Mouse (Mus musculus) intestine, embryonic 16.5 days (tissue): ENCODE data around the gene Gigyf1. TPM values are rescaled to one million over a fixed set of nuclear protein-coding genes. Genes with fewer than 3 reads are reported as not detected.
A peak's percentile ranks its signal among the peaks of the same experiment; 100 is the strongest.

Experiments
- ATAC-seq: fragments of 200-750 bp; cut with Nextera tagmentation; 2 replicates; pipeline ENCODE4 v1.8.0; 2017; ENCODE audit warnings: moderate TSS enrichment, moderate library complexity
- H3K27ac ChIP-seq: fragments of 300-500 bp; sonication (generic); 2 replicates; pipeline ENCODE4 v1.5.1; 2014; ENCODE audit warnings: mild to moderate bottlenecking, low read length
- H3K27me3 ChIP-seq: fragments of 300-500 bp; sonication (generic); replicated peaks from 2 replicates; pipeline ENCODE4 v1.6.1; 2014; ENCODE audit warnings: low read length, control low read depth, mixed read lengths; ENCODE audit not compliant: control insufficient read depth, insufficient read depth
- H3K36me3 ChIP-seq: fragments of 300-500 bp; sonication (generic); 2 replicates; pipeline ENCODE4 v1.6.1; 2014; ENCODE audit warnings: low read length, control low read depth; ENCODE audit not compliant: control insufficient read depth, insufficient read depth
- H3K4me1 ChIP-seq: fragments of 300-500 bp; sonication (generic); 2 replicates; pipeline ENCODE4 v1.6.1; 2014; ENCODE audit warnings: low read length, control low read depth, mixed read lengths; ENCODE audit not compliant: control insufficient read depth, insufficient read depth
- H3K4me2 ChIP-seq: fragments of 300-500 bp; sonication (generic); 2 replicates; pipeline ENCODE4 v1.6.1; 2014; ENCODE audit warnings: low read depth, low read length, control low read depth
- H3K4me3 ChIP-seq: fragments of 300-500 bp; sonication (generic); 2 replicates; pipeline ENCODE4 v1.5.1; 2014; ENCODE audit warnings: mild to moderate bottlenecking, low read length
- H3K9ac ChIP-seq: fragments of 300-500 bp; sonication (generic); 2 replicates; pipeline ENCODE4 v1.6.1; 2014; ENCODE audit warnings: low read depth, low read length
- H3K9me3 ChIP-seq: fragments of 300-500 bp; sonication (generic); 2 replicates; pipeline ENCODE4 v1.6.1; 2016; ENCODE audit warnings: low read length, control low read depth; ENCODE audit not compliant: control insufficient read depth
- WGBS: fragments of 180-500 bp; shearing (Covaris S2); extraction: QIAGEN DNeasy Blood & Tissue Kit; methylation state at CpG from one replicate; pipeline ENCODE4 v1.1.7; 2014; 5-methylcytosine and 5-hydroxymethylcytosine counted together
- polyA plus RNA-seq: library from polyadenylated mRNA; unstranded; fragments of >200 nt; fragmentation: Nextera tagmentation; extraction: Ambion mirVana; gene quantifications from 2 replicates; pipeline ENCODE4 v1.2.1, GENCODE M21; 2015

The Gigyf1 gene
- polyA plus RNA-seq, 1 experiment from 2014 or later: 7.4 TPM

DNA sequence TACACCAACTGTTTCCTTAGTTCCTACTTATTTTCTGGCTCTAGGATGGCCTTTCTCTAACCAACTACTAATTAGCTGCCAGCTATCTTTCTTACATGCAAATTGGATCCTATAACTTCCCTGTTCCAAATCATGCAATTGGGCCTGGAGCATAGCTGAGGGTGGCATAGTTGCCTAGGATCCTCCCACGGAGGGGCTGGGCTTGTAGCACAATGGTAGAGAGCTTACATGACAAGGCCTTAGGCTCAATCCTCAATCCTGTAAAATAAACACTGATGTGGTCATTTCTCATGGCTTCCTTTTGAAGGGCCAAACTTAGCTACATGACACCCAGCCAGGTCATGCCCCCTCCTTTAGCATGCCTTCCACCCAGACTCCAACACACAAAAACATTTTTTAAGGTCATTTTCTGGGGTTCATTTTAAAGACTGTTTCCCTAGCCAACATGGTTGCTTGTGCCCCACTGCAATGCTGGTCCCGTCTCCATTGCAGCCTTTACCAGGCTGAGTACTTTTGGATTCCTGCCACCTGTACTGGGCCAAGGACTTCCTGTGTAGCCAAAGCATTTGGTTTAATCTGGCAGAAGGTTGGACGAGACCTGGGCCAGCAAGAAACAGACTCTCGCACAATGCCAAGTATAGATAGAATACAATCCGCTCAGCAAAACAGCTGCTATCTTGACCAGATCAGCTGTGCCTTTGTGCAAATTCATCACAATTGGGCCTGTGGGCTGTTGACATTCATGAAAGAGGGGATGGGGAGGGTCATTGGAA lies 23.6 kb downstream of the Gigyf1 start:
- no peak overlapping the region for H3K4me3 ChIP-seq
- no peaks in the 10 kb centered on the region for H3K27me3 ChIP-seq
- 72% methylated on average over 5 of the region's 5 CpGs for whole genome bisulfite sequencing
- no peaks in the 10 kb centered on the region for H3K9me3 ChIP-seq
- H3K9ac ChIP-seq: no peak overlapping the region
- H3K4me2 ChIP-seq: no peak overlapping the region
- no peak for ATAC-seq
- H3K4me1 ChIP-seq: no peaks in the 10 kb centered on the region
- H3K27ac ChIP-seq: no peak overlapping the region
- H3K36me3 ChIP-seq: no peaks in the 10 kb centered on the region

DNA sequence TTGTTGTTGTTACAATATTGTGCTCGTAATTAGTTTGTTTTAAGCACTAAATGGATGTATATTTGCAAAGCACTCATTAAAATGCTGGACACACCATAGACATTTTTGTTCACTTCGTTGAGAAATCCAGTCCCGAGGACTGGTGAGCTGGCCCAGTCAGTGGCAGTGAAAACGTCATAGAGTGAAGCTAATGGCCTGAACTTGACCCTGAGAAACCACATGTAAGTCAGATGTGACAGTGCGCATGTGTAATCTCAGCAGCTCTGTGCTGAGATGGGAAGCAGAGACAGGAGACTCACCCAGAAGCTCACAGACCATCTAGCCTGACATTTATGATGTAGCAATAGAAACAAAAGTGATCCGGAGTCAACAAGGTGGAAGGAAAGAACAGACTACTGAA lies 26.6 kb downstream of the Gigyf1 start:
- no peak overlapping the region for H3K4me2 ChIP-seq

DNA sequence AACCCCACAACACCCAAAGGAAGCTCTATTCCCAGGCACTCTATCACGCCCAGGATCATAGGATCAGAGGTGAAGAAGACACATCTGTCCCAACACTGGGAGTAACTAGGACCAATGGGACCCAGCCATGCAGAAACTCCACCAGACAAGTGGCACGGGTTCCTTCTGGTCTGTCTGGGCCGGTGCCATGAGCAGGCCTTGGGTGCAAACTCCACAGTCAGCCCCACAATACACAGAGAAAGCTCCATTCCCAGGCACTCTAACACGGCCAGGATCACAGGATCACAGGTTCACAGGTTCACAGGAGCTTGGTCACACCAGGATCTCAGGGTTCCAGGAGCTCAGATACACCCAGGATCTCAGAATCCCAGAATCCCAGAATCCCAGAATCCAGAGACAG lies 27.2 kb downstream of the Gigyf1 start:
- no peak for ATAC-seq
- Histone ChIP-seq H3K36me3 (no peaks in the 10 kb centered on the region), H3K27ac (no peak overlapping the region), H3K9me3 (no peaks in the 10 kb centered on the region), H3K4me1 (no peaks in the 10 kb centered on the region), H3K4me2 (no peak overlapping the region), H3K9ac (no peak overlapping the region), H3K27me3 (no peaks in the 10 kb centered on the region), H3K4me3 (no peak overlapping the region)
- 80% methylated on average over 4 of the region's 4 CpGs for WGBS

More for the DNA sequence above, 26.6 kb downstream of the Gigyf1 start:
- no peak overlapping the region for H3K4me3 ChIP-seq
- no peaks in the 10 kb centered on the region for H3K9me3 ChIP-seq
- no peak overlapping the region for H3K27ac ChIP-seq
- no peak overlapping the region for H3K9ac ChIP-seq
- no peaks in the 10 kb centered on the region for H3K27me3 ChIP-seq
- WGBS: 59% methylated on average over 6 of the region's 6 CpGs
- no peak for ATAC-seq
- H3K36me3 ChIP-seq: no peaks in the 10 kb centered on the region
- no peaks in the 10 kb centered on the region for H3K4me1 ChIP-seq

GRCm38 (mm10) chr5:137549840-137550239 lies 31.5 kb downstream of the Gigyf1 start:
- H3K4me3 ChIP-seq: no peak overlapping the region
- H3K36me3 ChIP-seq: no peaks in the 10 kb centered on the region
- no peak overlapping the region for H3K9ac ChIP-seq
- 87% methylated on average over 2 of the region's 2 CpGs for WGBS
- no peak for ATAC-seq
- H3K4me1 ChIP-seq: peaks cover 5% of the 10 kb centered on the region; the same call in 1 of the 2 replicates
- no peaks in the 10 kb centered on the region for H3K9me3 ChIP-seq
- no peak overlapping the region for H3K27ac ChIP-seq
- peaks cover 11% of the 10 kb centered on the region for H3K27me3 ChIP-seq
- H3K4me2 ChIP-seq: no peak overlapping the region

- WGBS: 66% methylated on average over 5 of the region's 5 CpGs
- ATAC-seq: no peak
- Histone ChIP-seq H3K4me3 (no peak overlapping the region), H3K9me3 (0 out of 2 replicates have a peak, but pooled peaks cover 3% of the 10 kb centered on the region), H3K4me2 (no peak overlapping the region), H3K36me3 (no peaks in the 10 kb centered on the region), H3K4me1 (peaks cover 5% of the 10 kb centered on the region; the same call in 1 of the 2 replicates), H3K27me3 (peaks cover 11% of the 10 kb centered on the region), H3K27ac (no peak overlapping the region), H3K9ac (no peak overlapping the region)
These were observed 32.8 kb downstream of the Gigyf1 start for GRCm38 (mm10) chr5:137551119-137551518.

GRCm38 (mm10) chr5:137553000-137553399 lies 34.7 kb downstream of the Gigyf1 start:
- peak overlapping the region; percentile 11 for H3K4me3 ChIP-seq
- H3K9ac ChIP-seq: no peak overlapping the region
- no peaks in the 10 kb centered on the region for H3K36me3 ChIP-seq
- peak overlapping the region; percentile 32 for H3K4me2 ChIP-seq
- WGBS: 26% methylated on average over 6 of the region's 6 CpGs
- H3K4me1 ChIP-seq: peaks cover 5% of the 10 kb centered on the region; the same call in 1 of the 2 replicates
- H3K9me3 ChIP-seq: 0 out of 2 replicates have a peak, but pooled peaks cover 3% of the 10 kb centered on the region
- H3K27ac ChIP-seq: no peak overlapping the region
- ATAC-seq: no peak
- peaks cover 11% of the 10 kb centered on the region for H3K27me3 ChIP-seq

- peak within 1 kb of the TSS; percentile 11 for H3K4me3 ChIP-seq
- WGBS: under 1% methylated on average over 36 of the region's 37 CpGs
These were observed 35.1 kb downstream of the Gigyf1 start, which contains the start of gene Actl6b for GRCm38 (mm10) chr5:137553411-137553837. Gene Actl6b (plus strand): TSS chr5:137553517.

GRCm38 (mm10) chr5:137553898-137554297 lies 35.5 kb downstream of the Gigyf1 start:
- 48% methylated on average over 11 of the region's 11 CpGs for WGBS
- peaks cover 11% of the 10 kb centered on the region for H3K27me3 ChIP-seq
- no peak overlapping the region for H3K9ac ChIP-seq
- peak overlapping the region; percentile 11; the same call in 1 of the 2 replicates for H3K4me3 ChIP-seq
- H3K9me3 ChIP-seq: 0 out of 2 replicates have a peak, but pooled peaks cover 3% of the 10 kb centered on the region
- H3K4me1 ChIP-seq: peaks cover 5% of the 10 kb centered on the region; the same call in 1 of the 2 replicates
- H3K36me3 ChIP-seq: no peaks in the 10 kb centered on the region
- ATAC-seq: no peak; the same call in 1 of the 2 replicates
- H3K27ac ChIP-seq: no peak overlapping the region
- no peak overlapping the region for H3K4me2 ChIP-seq

More at GRCm38 (mm10) chr5:137553411-137553837, 35.1 kb downstream of the Gigyf1 start, which contains the start of gene Actl6b:
- peaks cover 11% of the 10 kb centered on the region for H3K27me3 ChIP-seq
- H3K27ac ChIP-seq: no peak within 1 kb of the TSS
- H3K4me1 ChIP-seq: peaks cover 5% of the 10 kb centered on the region; the same call in 1 of the 2 replicates
- no peaks in the 10 kb centered on the region for H3K36me3 ChIP-seq
- H3K9ac ChIP-seq: no peak within 1 kb of the TSS
- peak within 1 kb of the TSS; percentile 32 for H3K4me2 ChIP-seq
- H3K9me3 ChIP-seq: 0 out of 2 replicates have a peak, but pooled peaks cover 3% of the 10 kb centered on the region
- ATAC-seq: peak; percentile 60

- no peak for ATAC-seq
- no peaks in the 10 kb centered on the region for H3K27me3 ChIP-seq
- H3K9me3 ChIP-seq: no peaks in the 10 kb centered on the region
- no peaks in the 10 kb centered on the region for H3K4me1 ChIP-seq
- no peak overlapping the region for H3K27ac ChIP-seq
- no peak overlapping the region for H3K4me3 ChIP-seq
- WGBS: 65% methylated on average over 6 of the region's 6 CpGs
- H3K9ac ChIP-seq: no peak overlapping the region
- no peak overlapping the region for H3K4me2 ChIP-seq
- H3K36me3 ChIP-seq: no peaks in the 10 kb centered on the region
These were observed 43.2 kb downstream of the Gigyf1 start for GRCm38 (mm10) chr5:137561556-137561955.
